9 mouse cellular contexts compared by ENCODE assay signal in genomic region chr11:47987893-47988267, GRCm38 (mm10). TPM values are rescaled to one million over a fixed set of nuclear protein-coding genes. Genes with fewer than 3 reads are reported as not detected.
DNase-seq lines count a peak whose midpoint lies in the region; ATAC-seq and TF ChIP-seq lines count a peak whose summit lies in the region.
"Had no signal": no experiment of that assay in that cellular context is flagged by ENCODE, and none has a peak within 500 bp of the region (broad histone marks: within the 10 kb centered on the region; RNA-seq: fewer than 3 reads in every experiment).

No protein-coding gene starts in this region.

- no peak for TF ChIP-seq POLR2A in kidney, adult 2 months (IDR thresholded peaks at IDR 0.05; ENCODE audit: low read depth, low read length)

- peak overlapping the region; percentile 62 for H3K4me3 ChIP-seq in kidney, embryonic 15.5 days (replicated peaks)
- no peak overlapping the region for H3K4me3 ChIP-seq in kidney, adult 2 months (ENCODE audit: insufficient read depth, low read depth, low read length)
- peak overlapping the region; percentile 70 for H3K4me3 ChIP-seq in embryonic facial prominence, embryonic 11.5 days (ENCODE audit: low read depth, low read length)
- H3K4me3 ChIP-seq in hindbrain, embryonic 13.5 days: peak overlapping the region; percentile 75
- peak overlapping the region; percentile 82 for H3K4me3 ChIP-seq in midbrain, embryonic 16.5 days (ENCODE audit: low read depth, low read length)

- H3K4me2 ChIP-seq in kidney, embryonic 15.5 days: peak overlapping the region; percentile 97
- peak overlapping the region; percentile 75 for H3K4me2 ChIP-seq in embryonic facial prominence, embryonic 11.5 days (ENCODE audit: low read depth, low read length)
- H3K4me2 ChIP-seq in hindbrain, embryonic 13.5 days: peak overlapping the region; percentile 90
- peak overlapping the region; percentile 87 for H3K4me2 ChIP-seq in midbrain, embryonic 16.5 days (ENCODE audit: low read length)

- ATAC-seq in kidney, embryonic 15.5 days (replicated peaks; ENCODE audit: low FRiP score): no peak
- no peak for ATAC-seq in embryonic facial prominence, embryonic 11.5 days (replicated peaks; ENCODE audit: insufficient number of reproducible peaks, low FRiP score, low TSS enrichment, low read depth)
- ATAC-seq in hindbrain, embryonic 13.5 days (ENCODE audit: low FRiP score): no peak
- ATAC-seq in midbrain, embryonic 16.5 days: no peak
- no peak for ATAC-seq in monocyte, adult 5-6 weeks (replicated peaks; ENCODE audit: insufficient number of reproducible peaks, low FRiP score, low TSS enrichment, poor library complexity, severe bottlenecking)
- ATAC-seq: Patski had no signal

- H3K4me1 ChIP-seq in kidney, embryonic 15.5 days: peaks cover 9% of the 10 kb centered on the region
- no peaks in the 10 kb centered on the region for H3K4me1 ChIP-seq in kidney, adult 2 months (ENCODE audit: control insufficient read depth, insufficient read depth, low read length)
- H3K4me1 ChIP-seq in embryonic facial prominence, embryonic 11.5 days (ENCODE audit: control insufficient read depth, insufficient read depth, low read length): peaks cover 2% of the 10 kb centered on the region; the same call in 1 of the 2 replicates
- peaks cover 13% of the 10 kb centered on the region for H3K4me1 ChIP-seq in hindbrain, embryonic 13.5 days (replicated peaks)
- peaks cover 16% of the 10 kb centered on the region; the same call in 1 of the 2 replicates for H3K4me1 ChIP-seq in midbrain, embryonic 16.5 days (ENCODE audit: control insufficient read depth, insufficient read depth, low read length)

- WGBS in kidney, embryonic 15.5 days: 14% methylated on average over 12 of the region's 12 CpGs
- WGBS in kidney, adult 2 months: 18% methylated on average over 12 of the region's 12 CpGs
- 12% methylated on average over 12 of the region's 12 CpGs for WGBS in embryonic facial prominence, embryonic 11.5 days
- WGBS in hindbrain, embryonic 13.5 days: 11% methylated on average over 12 of the region's 12 CpGs
- 8% methylated on average over 12 of the region's 12 CpGs for WGBS in midbrain, embryonic 16.5 days

- no peaks in the 10 kb centered on the region for H3K36me3 ChIP-seq in kidney, embryonic 15.5 days
- no peaks in the 10 kb centered on the region for H3K36me3 ChIP-seq in kidney, adult 2 months (ENCODE audit: control insufficient read depth, insufficient read depth, low read length)
- H3K36me3 ChIP-seq in embryonic facial prominence, embryonic 11.5 days (replicated peaks; ENCODE audit: control insufficient read depth, insufficient read depth, low read depth, low read length): no peaks in the 10 kb centered on the region
- no peaks in the 10 kb centered on the region for H3K36me3 ChIP-seq in hindbrain, embryonic 13.5 days
- no peaks in the 10 kb centered on the region for H3K36me3 ChIP-seq in midbrain, embryonic 16.5 days (ENCODE audit: control insufficient read depth, insufficient read depth, low read length)

- TF ChIP-seq CTCF in kidney, adult 2 months (conservative IDR thresholded peaks at IDR 0.05; ENCODE audit: insufficient read depth, insufficient read length, low read depth, low read length): no peak

- H3K9me3 ChIP-seq in kidney, embryonic 15.5 days (replicated peaks): no peaks in the 10 kb centered on the region
- H3K9me3 ChIP-seq in embryonic facial prominence, embryonic 11.5 days (replicated peaks; ENCODE audit: control insufficient read depth, low read length): no peaks in the 10 kb centered on the region
- no peaks in the 10 kb centered on the region for H3K9me3 ChIP-seq in hindbrain, embryonic 13.5 days
- H3K9me3 ChIP-seq in midbrain, embryonic 16.5 days (replicated peaks; ENCODE audit: control insufficient read depth, low read length, poor library complexity, severe bottlenecking): no peaks in the 10 kb centered on the region

- peaks cover 59% of the 10 kb centered on the region for H3K27me3 ChIP-seq in kidney, embryonic 15.5 days
- peaks cover 2% of the 10 kb centered on the region for H3K27me3 ChIP-seq in kidney, adult 2 months (replicated peaks; ENCODE audit: control insufficient read depth, insufficient read depth, low read length)
- peaks cover 12% of the 10 kb centered on the region for H3K27me3 ChIP-seq in embryonic facial prominence, embryonic 11.5 days (ENCODE audit: control insufficient read depth, insufficient read depth, low read length)
- H3K27me3 ChIP-seq in hindbrain, embryonic 13.5 days: peaks cover 27% of the 10 kb centered on the region
- no peaks in the 10 kb centered on the region for H3K27me3 ChIP-seq in midbrain, embryonic 16.5 days (ENCODE audit: control insufficient read depth, insufficient read depth, low read depth, low read length)

- no peak for DNase-seq in kidney, adult 2 months
- no peak for DNase-seq in embryonic facial prominence, embryonic 11.5 days (ENCODE audit: low spot score)
- DNase-seq in cerebellum, adult 18-20 months: no peak
- DNase-seq in ovary, postnatal 14 days (ENCODE audit: low spot score): no peak

- H3K9ac ChIP-seq in kidney, embryonic 15.5 days: peak overlapping the region; percentile 33; the same call in 1 of the 2 replicates
- H3K9ac ChIP-seq in embryonic facial prominence, embryonic 11.5 days (replicated peaks; ENCODE audit: low read length): peak overlapping the region; percentile 68
- H3K9ac ChIP-seq in hindbrain, embryonic 13.5 days: peak overlapping the region; percentile 85
- peak overlapping the region; percentile 93 for H3K9ac ChIP-seq in midbrain, embryonic 16.5 days (ENCODE audit: low read depth, low read length)

- no peak overlapping the region for H3K27ac ChIP-seq in kidney, embryonic 15.5 days
- H3K27ac ChIP-seq in kidney, adult 2 months (ENCODE audit: insufficient read depth, low read depth, low read length): no peak overlapping the region
- H3K27ac ChIP-seq in embryonic facial prominence, embryonic 11.5 days (replicated peaks; ENCODE audit: low read depth, low read length): no peak overlapping the region
- H3K27ac ChIP-seq in hindbrain, embryonic 13.5 days: peak overlapping the region; percentile 91; the same call in 1 of the 2 replicates
- peak overlapping the region; percentile 91 for H3K27ac ChIP-seq in midbrain, embryonic 16.5 days (ENCODE audit: low read length)

RNA-seq across cellular contexts. Expression of gene Sgcd, which starts 0.9 kb away (rescaled TPM):
- 2.2 and 2.8 TPM in 2 replicates for polyA plus RNA-seq in kidney, embryonic 15.5 days (2015; fragmentation: Nextera tagmentation; extraction: Ambion mirVana)
- polyA plus RNA-seq in kidney, adult 2 months (2012; rRNA removed): 0.46 and 0.74 TPM in 2 replicates
- 3.2 and 3.4 TPM in 2 replicates for polyA plus RNA-seq in embryonic facial prominence, embryonic 11.5 days (2014; fragmentation: Nextera tagmentation; extraction: Ambion mirVana)
- polyA plus RNA-seq in hindbrain, embryonic 13.5 days (2015; fragmentation: Nextera tagmentation; extraction: Ambion mirVana): 3.5 and 4.0 TPM in 2 replicates
- polyA plus RNA-seq in midbrain, embryonic 16.5 days (2015; fragmentation: Nextera tagmentation; extraction: Ambion mirVana): 5.4 and 5.6 TPM in 2 replicates
- not detected in 3 replicates for total RNA-seq in monocyte, adult 5-6 weeks (2017)
- polyA plus RNA-seq: Patski had no signal

Comparison
In these comparisons a context has a peak if more than half of its experiments do, and no peak if none do; other contexts are left out.
1. H3K27ac ChIP-seq: peak in hindbrain, embryonic 13.5 days (single experiment) and midbrain, embryonic 16.5 days (single experiment); none in kidney, embryonic 15.5 days (single experiment), kidney, adult 2 months (single experiment) and embryonic facial prominence, embryonic 11.5 days (single experiment).
2. H3K9ac ChIP-seq: peak in every context shown above with its lines; median percentile 93 in midbrain, embryonic 16.5 days; 85 in hindbrain, embryonic 13.5 days; 68 in embryonic facial prominence, embryonic 11.5 days; 33 in kidney, embryonic 15.5 days.
3. Peak in every context shown above with its lines, with median percentiles within 50 percentile points of each other: H3K4me2 ChIP-seq.